Mouse (Mus musculus) kidney, postnatal 0 days (tissue): ENCODE data around the gene Mettl18. TPM values are rescaled to one million over a fixed set of nuclear protein-coding genes. Genes with fewer than 3 reads are reported as not detected.

Source experiments
- ATAC-seq: fragments of 200-750 bp; cut with Nextera tagmentation; replicated peaks from 2 replicates; pipeline ENCODE4 v1.8.0; 2017; ENCODE audit warnings: low read depth, moderate number of reproducible peaks, moderate TSS enrichment, moderate library complexity; ENCODE audit not compliant: low FRiP score
- DNase-seq: peaks from one replicate; pipeline ENCODE4 v3.0.0-alpha.2; 2016; ENCODE audit warnings: low spot score
- H3K27ac ChIP-seq: fragments of 300-500 bp; sonication (generic); 2 replicates; pipeline ENCODE4 v1.5.1; 2014; ENCODE audit warnings: mild to moderate bottlenecking
- H3K27me3 ChIP-seq: fragments of 300-500 bp; sonication (generic); 2 replicates; pipeline ENCODE4 v1.6.1; 2014; ENCODE audit warnings: low read length, mixed read lengths; ENCODE audit not compliant: insufficient read depth
- H3K36me3 ChIP-seq: fragments of 300-500 bp; sonication (generic); 2 replicates; pipeline ENCODE4 v1.6.1; 2014; ENCODE audit warnings: low read length, mixed read lengths; ENCODE audit not compliant: insufficient read depth
- H3K4me1 ChIP-seq: fragments of 300-500 bp; sonication (generic); replicated peaks from 2 replicates; pipeline ENCODE4 v1.6.1; 2014; ENCODE audit warnings: antibody characterized with exemption, low read length, mixed read lengths; ENCODE audit not compliant: insufficient read depth
- H3K4me2 ChIP-seq: fragments of 300-500 bp; sonication (generic); 2 replicates; pipeline ENCODE4 v1.6.1; 2014; ENCODE audit warnings: mild to moderate bottlenecking, low read length, moderate library complexity, mixed read lengths
- H3K4me3 ChIP-seq: fragments of 300-500 bp; sonication (generic); replicated peaks from 2 replicates; pipeline ENCODE4 v1.5.1; 2014; ENCODE audit warnings: low read depth, low read length
- H3K9ac ChIP-seq: fragments of 300-500 bp; sonication (generic); 2 replicates; pipeline ENCODE4 v1.6.1; 2014; ENCODE audit warnings: low read depth, low read length
- H3K9me3 ChIP-seq: fragments of 300-500 bp; sonication (generic); replicated peaks from 2 replicates; pipeline ENCODE4 v1.6.1; 2016; ENCODE audit warnings: low read length, inconsistent platforms, mixed read lengths
- CTCF ChIP-seq: IDR thresholded peaks from 2 replicates; pipeline ENCODE4 v1.5.1; 2016; ENCODE audit warnings: antibody characterized with exemption, low read depth, mild to moderate bottlenecking, moderate library complexity
- WGBS: fragments of 180-500 bp; shearing (Covaris S2); extraction: QIAGEN DNeasy Blood & Tissue Kit; methylation state at CpG from one replicate; pipeline ENCODE4 v1.1.7; 2014; 5-methylcytosine and 5-hydroxymethylcytosine counted together
- polyA plus RNA-seq: library from polyadenylated mRNA; unstranded; fragments of >200 nt; fragmentation: Nextera tagmentation; extraction: Ambion mirVana; gene quantifications from 2 replicates; pipeline ENCODE4 v1.2.1, GENCODE M21; 2015

The Mettl18 gene
- polyA plus RNA-seq, result 12.6 and 14.3 TPM in 2 replicates

GRCm38 (mm10) chr1:163994721-163995608 is at the start of gene Mettl18, which contains the start of gene BC055324:
TSS of gene Mettl18 (plus strand) at chr1:163994889.
TSS of gene BC055324 (minus strand) at chr1:163994796.
- Histone ChIP-seq H3K36me3 (no peaks in the 10 kb centered on the region), H3K27ac (peak within 1 kb of the TSS; percentile 78; the same call in 1 of the 2 replicates), H3K9ac (peak within 1 kb of the TSS; percentile 68), H3K4me2 (peak within 1 kb of the TSS; percentile 78), H3K4me3 (peak within 1 kb of the TSS; percentile 70), H3K27me3 (no peaks in the 10 kb centered on the region), H3K4me1 (no peaks in the 10 kb centered on the region; the same call in 1 of the 2 replicates), H3K9me3 (no peaks in the 10 kb centered on the region)
- ATAC-seq (peak; percentile 95), DNase-seq (peak; percentile 95)
- TF ChIP-seq CTCF, result peak; percentile 61
- WGBS, result 3% methylated on average over 43 of the region's 43 CpGs

- Histone ChIP-seq H3K9ac (no peak overlapping the region), H3K4me1 (no peaks in the 10 kb centered on the region), H3K36me3 (peaks cover 57% of the 10 kb centered on the region), H3K4me3 (no peak overlapping the region), H3K4me2 (no peak overlapping the region), H3K9me3 (no peaks in the 10 kb centered on the region), H3K27ac (no peak overlapping the region), H3K27me3 (no peaks in the 10 kb centered on the region)
- TF ChIP-seq CTCF, result no peak
- 89% methylated on average over 2 of the region's 2 CpGs for WGBS
- ATAC-seq, result no peak
- DNase-seq, result no peak
Measured at GRCm38 (mm10) chr1:163953396-163953795, 41.3 kb upstream of the Mettl18 start.

- DNase-seq (no peak), ATAC-seq (no peak)
- TF ChIP-seq CTCF, result no peak
- H3K4me3 ChIP-seq, result no peak overlapping the region
- no peak overlapping the region for H3K27ac ChIP-seq
- WGBS, result 87% methylated on average over 3 of the region's 3 CpGs
- no peak overlapping the region for H3K9ac ChIP-seq
- peaks cover 25% of the 10 kb centered on the region for H3K36me3 ChIP-seq
- H3K27me3 ChIP-seq, result no peaks in the 10 kb centered on the region
- no peaks in the 10 kb centered on the region for H3K9me3 ChIP-seq
- no peaks in the 10 kb centered on the region for H3K4me1 ChIP-seq
- no peak overlapping the region for H3K4me2 ChIP-seq
Measured at GRCm38 (mm10) chr1:163958036-163958435, 36.7 kb upstream of the Mettl18 start.

GRCm38 (mm10) chr1:163964008-163964689 is 30.5 kb upstream of the Mettl18 start:
- Histone ChIP-seq H3K4me2 (no peak overlapping the region), H3K9ac (no peak overlapping the region), H3K27me3 (no peaks in the 10 kb centered on the region), H3K36me3 (peaks cover 14% of the 10 kb centered on the region; the same call in 1 of the 2 replicates), H3K4me3 (no peak overlapping the region), H3K27ac (no peak overlapping the region), H3K4me1 (no peaks in the 10 kb centered on the region), H3K9me3 (no peaks in the 10 kb centered on the region)
- no peak for ATAC-seq
- WGBS, result 89% methylated on average over 10 of the region's 10 CpGs
- no peak for DNase-seq
- TF ChIP-seq CTCF, result no peak

- Histone ChIP-seq H3K4me3 (no peak overlapping the region), H3K4me1 (no peaks in the 10 kb centered on the region), H3K27ac (no peak overlapping the region), H3K9ac (no peak overlapping the region), H3K27me3 (no peaks in the 10 kb centered on the region), H3K36me3 (0 out of 2 replicates have a peak, but pooled peaks cover 2% of the 10 kb centered on the region), H3K9me3 (no peaks in the 10 kb centered on the region), H3K4me2 (no peak overlapping the region)
- peak; percentile 5 for DNase-seq
- TF ChIP-seq CTCF, result no peak
- ATAC-seq, result no peak
- WGBS, result 74% methylated on average over 1 of the region's 1 CpGs
Measured at GRCm38 (mm10) chr1:163974471-163974870, 20.2 kb upstream of the Mettl18 start.

GRCm38 (mm10) chr1:163975088-163975487 is 19.6 kb upstream of the Mettl18 start:
- H3K9me3 ChIP-seq, result no peaks in the 10 kb centered on the region
- H3K4me3 ChIP-seq, result no peak overlapping the region
- DNase-seq, result no peak
- no peaks in the 10 kb centered on the region for H3K27me3 ChIP-seq
- no peak for TF ChIP-seq CTCF
- 0 out of 2 replicates have a peak, but pooled peaks cover 2% of the 10 kb centered on the region for H3K36me3 ChIP-seq
- no peak overlapping the region for H3K4me2 ChIP-seq
- no peak for ATAC-seq
- 93% methylated on average over 2 of the region's 2 CpGs for WGBS
- no peak overlapping the region for H3K9ac ChIP-seq
- no peaks in the 10 kb centered on the region for H3K4me1 ChIP-seq
- no peak overlapping the region for H3K27ac ChIP-seq
